Mouse (Mus musculus) kidney, postnatal 0 days (tissue): ENCODE data around the gene Gba. TPM values are rescaled to one million over a fixed set of nuclear protein-coding genes. Genes with fewer than 3 reads are reported as not detected.
A peak's percentile ranks its signal among the peaks of the same experiment; 100 is the strongest.

Experiments used
- ATAC-seq: fragments of 200-750 bp; cut with Nextera tagmentation; replicated peaks from 2 replicates; pipeline ENCODE4 v1.8.0; 2017; ENCODE audit warnings: low read depth, moderate number of reproducible peaks, moderate TSS enrichment, moderate library complexity; ENCODE audit not compliant: low FRiP score
- DNase-seq: peaks from one replicate; pipeline ENCODE4 v3.0.0-alpha.2; 2016; ENCODE audit warnings: low spot score
- H3K27ac ChIP-seq: fragments of 300-500 bp; sonication (generic); 2 replicates; pipeline ENCODE4 v1.5.1; 2014; ENCODE audit warnings: mild to moderate bottlenecking
- H3K27me3 ChIP-seq: fragments of 300-500 bp; sonication (generic); 2 replicates; pipeline ENCODE4 v1.6.1; 2014; ENCODE audit warnings: low read length, mixed read lengths; ENCODE audit not compliant: insufficient read depth
- H3K36me3 ChIP-seq: fragments of 300-500 bp; sonication (generic); 2 replicates; pipeline ENCODE4 v1.6.1; 2014; ENCODE audit warnings: low read length, mixed read lengths; ENCODE audit not compliant: insufficient read depth
- H3K4me1 ChIP-seq: fragments of 300-500 bp; sonication (generic); replicated peaks from 2 replicates; pipeline ENCODE4 v1.6.1; 2014; ENCODE audit warnings: antibody characterized with exemption, low read length, mixed read lengths; ENCODE audit not compliant: insufficient read depth
- H3K4me2 ChIP-seq: fragments of 300-500 bp; sonication (generic); 2 replicates; pipeline ENCODE4 v1.6.1; 2014; ENCODE audit warnings: mild to moderate bottlenecking, low read length, moderate library complexity, mixed read lengths
- H3K4me3 ChIP-seq: fragments of 300-500 bp; sonication (generic); replicated peaks from 2 replicates; pipeline ENCODE4 v1.5.1; 2014; ENCODE audit warnings: low read depth, low read length
- H3K9ac ChIP-seq: fragments of 300-500 bp; sonication (generic); 2 replicates; pipeline ENCODE4 v1.6.1; 2014; ENCODE audit warnings: low read depth, low read length
- H3K9me3 ChIP-seq: fragments of 300-500 bp; sonication (generic); replicated peaks from 2 replicates; pipeline ENCODE4 v1.6.1; 2016; ENCODE audit warnings: low read length, inconsistent platforms, mixed read lengths
- CTCF ChIP-seq: IDR thresholded peaks from 2 replicates; pipeline ENCODE4 v1.5.1; 2016; ENCODE audit warnings: antibody characterized with exemption, low read depth, mild to moderate bottlenecking, moderate library complexity
- WGBS: fragments of 180-500 bp; shearing (Covaris S2); extraction: QIAGEN DNeasy Blood & Tissue Kit; methylation state at CpG from one replicate; pipeline ENCODE4 v1.1.7; 2014; 5-methylcytosine and 5-hydroxymethylcytosine counted together
- polyA plus RNA-seq: library from polyadenylated mRNA; unstranded; fragments of >200 nt; fragmentation: Nextera tagmentation; extraction: Ambion mirVana; gene quantifications from 2 replicates; pipeline ENCODE4 v1.2.1, GENCODE M21; 2015

Gene Gba
- polyA plus RNA-seq, 1 experiment from 2014 or later: 53.6 TPM

GRCm38 (mm10) chr3:89218271-89218670 is 15.5 kb downstream of the Gba start:
- Histone ChIP-seq H3K4me2 (no peak overlapping the region), H3K27me3 (no peaks in the 10 kb centered on the region), H3K9ac (no peak overlapping the region), H3K27ac (no peak overlapping the region), H3K4me3 (no peak overlapping the region), H3K9me3 (no peaks in the 10 kb centered on the region), H3K4me1 (peaks cover 7% of the 10 kb centered on the region), H3K36me3 (no peaks in the 10 kb centered on the region)
- no peak for ATAC-seq
- 68% methylated on average over 1 of the region's 1 CpGs for WGBS
- no peak for DNase-seq
- TF ChIP-seq CTCF: no peak

- Histone ChIP-seq H3K4me2 (no peak overlapping the region), H3K4me3 (no peak overlapping the region), H3K4me1 (peaks cover 6% of the 10 kb centered on the region), H3K9ac (no peak overlapping the region), H3K27ac (no peak overlapping the region), H3K36me3 (no peaks in the 10 kb centered on the region), H3K9me3 (no peaks in the 10 kb centered on the region), H3K27me3 (no peaks in the 10 kb centered on the region)
- 25% methylated on average over 8 of the region's 8 CpGs for WGBS
- no peak for TF ChIP-seq CTCF
- DNase-seq (no peak), ATAC-seq (no peak)
Observed at GRCm38 (mm10) chr3:89219546-89219945, 16.8 kb downstream of the Gba start.

GRCm38 (mm10) chr3:89221167-89221566 is 18.4 kb downstream of the Gba start:
- no peak for TF ChIP-seq CTCF

GRCm38 (mm10) chr3:89224796-89225195 is 22.1 kb downstream of the Gba start:
- Histone ChIP-seq H3K9ac (no peak overlapping the region), H3K27ac (no peak overlapping the region), H3K4me2 (no peak overlapping the region), H3K36me3 (no peaks in the 10 kb centered on the region), H3K4me1 (peaks cover 24% of the 10 kb centered on the region), H3K4me3 (no peak overlapping the region), H3K9me3 (no peaks in the 10 kb centered on the region), H3K27me3 (no peaks in the 10 kb centered on the region)
- DNase-seq: no peak
- no peak for TF ChIP-seq CTCF
- no peak for ATAC-seq
- WGBS: 80% methylated on average over 11 of the region's 11 CpGs

More at GRCm38 (mm10) chr3:89221167-89221566, 18.4 kb downstream of the Gba start:
- Histone ChIP-seq H3K27ac (no peak overlapping the region), H3K36me3 (no peaks in the 10 kb centered on the region), H3K27me3 (no peaks in the 10 kb centered on the region), H3K9me3 (no peaks in the 10 kb centered on the region), H3K4me1 (peaks cover 3% of the 10 kb centered on the region; the same call in 1 of the 2 replicates), H3K4me3 (no peak overlapping the region), H3K9ac (no peak overlapping the region), H3K4me2 (no peak overlapping the region)
- DNase-seq: no peak
- no peak for ATAC-seq
- WGBS: 84% methylated on average over 5 of the region's 5 CpGs

- DNase-seq: no peak
- WGBS: 69% methylated on average over 12 of the region's 12 CpGs
- Histone ChIP-seq H3K9me3 (no peaks in the 10 kb centered on the region), H3K27ac (no peak overlapping the region), H3K4me2 (no peak overlapping the region), H3K4me3 (no peak overlapping the region), H3K4me1 (peaks cover 24% of the 10 kb centered on the region), H3K36me3 (no peaks in the 10 kb centered on the region), H3K9ac (no peak overlapping the region), H3K27me3 (no peaks in the 10 kb centered on the region)
- TF ChIP-seq CTCF: no peak
- no peak for ATAC-seq
Observed at GRCm38 (mm10) chr3:89225321-89225815, 22.6 kb downstream of the Gba start.

GRCm38 (mm10) chr3:89225918-89226317 is 23.2 kb downstream of the Gba start:
- H3K4me2 ChIP-seq: no peak overlapping the region
- H3K4me3 ChIP-seq: no peak overlapping the region
- no peak overlapping the region for H3K27ac ChIP-seq
- no peaks in the 10 kb centered on the region for H3K27me3 ChIP-seq
- H3K4me1 ChIP-seq: peaks cover 24% of the 10 kb centered on the region
- WGBS: 57% methylated on average over 4 of the region's 4 CpGs
- ATAC-seq: no peak
- DNase-seq: no peak
- TF ChIP-seq CTCF: no peak
- no peak overlapping the region for H3K9ac ChIP-seq
- no peaks in the 10 kb centered on the region for H3K9me3 ChIP-seq
- no peaks in the 10 kb centered on the region for H3K36me3 ChIP-seq

GRCm38 (mm10) chr3:89226361-89226760 is 23.6 kb downstream of the Gba start:
- Histone ChIP-seq H3K27ac (no peak overlapping the region), H3K4me3 (no peak overlapping the region)

More at GRCm38 (mm10) chr3:89226361-89226760, 23.6 kb downstream of the Gba start:
- Histone ChIP-seq H3K9ac (no peak overlapping the region), H3K9me3 (no peaks in the 10 kb centered on the region), H3K4me1 (peaks cover 24% of the 10 kb centered on the region), H3K4me2 (peak overlapping the region; percentile 69; the same call in 1 of the 2 replicates), H3K36me3 (no peaks in the 10 kb centered on the region), H3K27me3 (no peaks in the 10 kb centered on the region)
- TF ChIP-seq CTCF: no peak
- ATAC-seq (no peak), DNase-seq (no peak)
- WGBS: 44% methylated on average over 11 of the region's 11 CpGs
